In genomic region chr5:128597381-128597780, GRCm38 (mm10) we compare ENCODE assay signal across 11 mouse cellular contexts. TPM values are rescaled to one million over a fixed set of nuclear protein-coding genes. Genes with fewer than 3 reads are reported as not detected.
A peak's percentile ranks its signal among the peaks of the same experiment; 100 is the strongest.
DNase-seq lines count a peak whose midpoint lies in the region; ATAC-seq and TF ChIP-seq lines count a peak whose summit lies in the region.
"Had no signal": no experiment of that assay in that cellular context is flagged by ENCODE, and none has a peak within 500 bp of the region (broad histone marks: within the 10 kb centered on the region; RNA-seq: fewer than 3 reads in every experiment).

No protein-coding gene starts in this region.

- peaks cover 57% of the 10 kb centered on the region for H3K4me1 ChIP-seq in forebrain, embryonic 13.5 days
- peaks cover 48% of the 10 kb centered on the region for H3K4me1 ChIP-seq in forebrain, embryonic 15.5 days
- H3K4me1 ChIP-seq in lung, postnatal 0 days (ENCODE audit: insufficient read depth, low read depth, low read length) = peaks cover 6% of the 10 kb centered on the region; the same call in 1 of the 2 replicates
- H3K4me1 ChIP-seq in midbrain, embryonic 11.5 days (ENCODE audit: control insufficient read depth, insufficient read depth, low read length) = peaks cover 35% of the 10 kb centered on the region

- H3K27ac ChIP-seq in forebrain, embryonic 13.5 days = no peak overlapping the region
- no peak overlapping the region for H3K27ac ChIP-seq in forebrain, embryonic 15.5 days (replicated peaks)
- no peak overlapping the region for H3K27ac ChIP-seq in lung, postnatal 0 days (ENCODE audit: low read length)
- peak overlapping the region; percentile 76 for H3K27ac ChIP-seq in midbrain, embryonic 11.5 days (ENCODE audit: low read depth, low read length)

- no peak for TF ChIP-seq CTCF in lung, postnatal 0 days (IDR thresholded peaks at IDR 0.05)

- 7% methylated on average over 4 of the region's 4 CpGs for WGBS in forebrain, embryonic 13.5 days
- WGBS in forebrain, embryonic 15.5 days = 5% methylated on average over 4 of the region's 4 CpGs
- WGBS in lung, postnatal 0 days = 41% methylated on average over 4 of the region's 4 CpGs
- 2% methylated on average over 4 of the region's 4 CpGs for WGBS in midbrain, embryonic 11.5 days

- no peaks in the 10 kb centered on the region for H3K9me3 ChIP-seq in forebrain, embryonic 13.5 days (replicated peaks)
- no peaks in the 10 kb centered on the region for H3K9me3 ChIP-seq in forebrain, embryonic 15.5 days
- H3K9me3 ChIP-seq in lung, postnatal 0 days (ENCODE audit: low read length) = no peaks in the 10 kb centered on the region
- H3K9me3 ChIP-seq in midbrain, embryonic 11.5 days (ENCODE audit: control insufficient read depth, low read length) = no peaks in the 10 kb centered on the region

- no peak overlapping the region for H3K9ac ChIP-seq in forebrain, embryonic 13.5 days
- no peak overlapping the region for H3K9ac ChIP-seq in forebrain, embryonic 15.5 days (replicated peaks)
- no peak overlapping the region for H3K9ac ChIP-seq in lung, postnatal 0 days (replicated peaks; ENCODE audit: low read depth)
- H3K9ac ChIP-seq in midbrain, embryonic 11.5 days (ENCODE audit: low read length) = peak overlapping the region; percentile 44; the same call in 1 of the 2 replicates

- H3K4me2 ChIP-seq in forebrain, embryonic 13.5 days = peak overlapping the region; percentile 55
- H3K4me2 ChIP-seq in forebrain, embryonic 15.5 days (replicated peaks) = no peak overlapping the region
- peak overlapping the region; percentile 35; the same call in 1 of the 2 replicates for H3K4me2 ChIP-seq in lung, postnatal 0 days (replicated peaks; ENCODE audit: low read depth, low read length)
- H3K4me2 ChIP-seq in midbrain, embryonic 11.5 days = peak overlapping the region; percentile 69

- no peaks in the 10 kb centered on the region for H3K36me3 ChIP-seq in forebrain, embryonic 13.5 days (ENCODE audit: poor library complexity, severe bottlenecking)
- no peaks in the 10 kb centered on the region for H3K36me3 ChIP-seq in forebrain, embryonic 15.5 days
- H3K36me3 ChIP-seq in lung, postnatal 0 days (ENCODE audit: insufficient read depth, low read length) = no peaks in the 10 kb centered on the region
- no peaks in the 10 kb centered on the region for H3K36me3 ChIP-seq in midbrain, embryonic 11.5 days (ENCODE audit: control insufficient read depth, insufficient read depth, low read length)

- DNase-seq in lung, postnatal 0 days (ENCODE audit: low spot score) = no peak
- DNase-seq in lung, adult 18-20 months = no peak
- DNase-seq in midbrain, embryonic 11.5 days (ENCODE audit: low spot score, missing footprints) = peak; percentile 93
- no peak for DNase-seq in cerebellum, postnatal 14 days
- no peak for DNase-seq in left cerebral cortex, adult 18-20 months (ENCODE audit: low spot score in 2 of 2)
- no peak for DNase-seq in layer of hippocampus, postnatal 25 days (ENCODE audit: extremely low spot score in 1 of 2, low spot score in 1 of 2)
- DNase-seq: adrenal gland, adult 8-10 months; cerebellum, adult 11 months; heart, adult 18-20 months had no signal

- no peak for TF ChIP-seq EP300 in lung, postnatal 0 days (IDR thresholded peaks at IDR 0.05)

- no peak overlapping the region for H3K4me3 ChIP-seq in forebrain, embryonic 13.5 days
- no peak overlapping the region; the same call in 1 of the 2 replicates for H3K4me3 ChIP-seq in forebrain, embryonic 15.5 days
- H3K4me3 ChIP-seq in lung, postnatal 0 days (ENCODE audit: low read depth, low read length) = no peak overlapping the region
- peak overlapping the region; percentile 12 for H3K4me3 ChIP-seq in midbrain, embryonic 11.5 days (ENCODE audit: low read depth, low read length)

- ATAC-seq in forebrain, embryonic 13.5 days = no peak
- no peak for ATAC-seq in forebrain, embryonic 15.5 days (replicated peaks)
- ATAC-seq in lung, postnatal 0 days = no peak
- no peak for ATAC-seq in midbrain, embryonic 11.5 days (ENCODE audit: low FRiP score)

- H3K27me3 ChIP-seq in forebrain, embryonic 13.5 days = peaks cover 100% of the 10 kb centered on the region
- peaks cover 93% of the 10 kb centered on the region for H3K27me3 ChIP-seq in forebrain, embryonic 15.5 days
- H3K27me3 ChIP-seq in lung, postnatal 0 days (replicated peaks; ENCODE audit: insufficient read depth, low read length) = peaks cover 35% of the 10 kb centered on the region
- H3K27me3 ChIP-seq in midbrain, embryonic 11.5 days (ENCODE audit: control insufficient read depth, insufficient read depth, low read length) = peaks cover 5% of the 10 kb centered on the region; the same call in 1 of the 2 replicates

RNA-seq across cellular contexts. Expression of gene Fzd10, which starts 3.3 kb away (rescaled TPM):
- polyA plus RNA-seq in forebrain, embryonic 13.5 days (2015; fragmentation: Nextera tagmentation; extraction: Ambion mirVana) = 2.0 TPM in 2 replicates
- 0.64 and 1.1 TPM in 2 replicates for polyA plus RNA-seq in forebrain, embryonic 15.5 days (2015; fragmentation: Nextera tagmentation; extraction: Ambion mirVana)
- 0.29 and 0.35 TPM in 2 replicates for polyA plus RNA-seq in lung, postnatal 0 days (2015; fragmentation: Nextera tagmentation; extraction: Ambion mirVana)
- 22.4 and 25.6 TPM in 2 replicates for polyA plus RNA-seq in midbrain, embryonic 11.5 days (2014; fragmentation: Nextera tagmentation; extraction: Ambion mirVana)
- total RNA-seq in left cerebral cortex, adult 18-20 months (2021) = 1 to 10 TPM; 1.7 to 1.8 TPM
- under 1 TPM; 0.71 to 0.87 TPM for total RNA-seq in layer of hippocampus, postnatal 25 days (2021)
